Mouse (Mus musculus) lung, adult 2 months (tissue): ENCODE measurements around the gene Nmnat2.

Source experiments
- CTCF ChIP-seq: fragments of 200-500 bp; IDR thresholded peaks from 2 replicates; pipeline ENCODE4 v1.5.1; 2011; ENCODE audit warnings: mild to moderate bottlenecking, low read length, control low read depth; ENCODE audit not compliant: insufficient read depth
- POLR2A ChIP-seq: fragments of 200-500 bp; IDR thresholded peaks from 2 replicates; pipeline ENCODE4 v1.6.1; 2011; ENCODE audit warnings: low read depth, mild to moderate bottlenecking, control low read depth, low read length, borderline replicate concordance; ENCODE audit errors: extremely low read depth

- TF ChIP-seq CTCF (no peak), POLR2A (no peak)
These were observed 175.4 kb downstream of the Nmnat2 start for GRCm38 (mm10) chr1:153129992-153130713.
